Mouse (Mus musculus) urinary bladder, postnatal 25 days (tissue): ENCODE measurements around the gene Astn1.

Source experiments
- DNase-seq: peaks from one replicate; pipeline ENCODE4 v3.0.0; 2022; ENCODE audit warnings: low spot score

The Astn1 gene

DNA sequence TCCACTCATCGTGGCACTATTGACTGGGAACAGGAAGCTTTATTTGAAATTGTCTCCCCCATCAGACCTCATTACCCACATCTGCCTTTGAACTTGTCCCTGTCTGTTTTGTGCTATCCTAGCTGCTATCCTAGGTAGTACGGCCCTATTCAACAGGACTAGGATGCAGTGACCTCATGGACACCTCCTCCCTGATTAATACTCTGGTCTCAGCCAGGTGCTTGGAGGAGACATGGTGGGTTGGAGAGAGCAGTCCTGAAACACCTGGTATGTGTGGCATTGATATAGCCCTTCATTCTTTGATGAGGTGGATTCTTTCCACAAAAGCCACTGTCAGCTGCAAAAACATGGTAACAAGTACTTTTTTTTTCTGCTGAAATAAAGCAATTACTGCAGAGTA is 52.1 kb downstream of the Astn1 start:
- DNase-seq = no peak

DNA sequence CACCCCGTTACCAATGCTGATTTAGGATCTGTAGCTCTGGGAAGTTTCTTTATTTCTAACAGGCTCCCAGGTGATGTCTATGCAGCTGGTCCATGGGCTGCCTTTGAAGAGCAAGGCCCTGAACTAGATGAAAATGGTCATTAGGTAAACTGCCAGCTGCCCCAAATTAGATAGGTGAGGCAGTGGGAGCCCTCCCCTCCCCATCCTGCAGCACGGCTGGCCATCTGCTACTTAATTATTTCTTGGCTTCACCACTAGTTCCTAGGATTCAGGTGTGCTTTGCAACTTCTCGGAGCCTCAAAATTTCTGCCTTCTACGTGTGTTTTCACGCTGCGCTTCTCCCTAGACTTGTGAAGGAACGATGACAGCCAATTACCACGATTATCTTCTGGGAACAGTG is 59.4 kb downstream of the Astn1 start:
- DNase-seq = no peak

DNA sequence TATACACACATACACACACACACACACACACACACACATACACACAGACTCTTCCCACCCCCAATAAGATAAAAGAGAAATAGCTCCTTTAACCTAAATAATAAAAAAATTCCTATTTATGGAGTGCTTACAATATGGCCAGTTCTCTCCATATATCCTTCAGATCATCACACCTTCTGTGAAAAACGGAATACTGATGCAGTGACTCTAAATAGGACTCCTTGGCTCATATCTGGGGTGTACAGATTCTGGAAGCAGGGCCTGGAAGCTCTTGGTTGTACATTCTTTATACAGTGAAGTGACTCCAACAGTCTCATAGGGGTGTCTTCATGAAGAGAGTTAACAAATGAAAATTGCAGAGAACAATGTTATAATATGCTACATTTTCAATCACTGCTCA is 60.7 kb downstream of the Astn1 start:
- no peak for DNase-seq

DNA sequence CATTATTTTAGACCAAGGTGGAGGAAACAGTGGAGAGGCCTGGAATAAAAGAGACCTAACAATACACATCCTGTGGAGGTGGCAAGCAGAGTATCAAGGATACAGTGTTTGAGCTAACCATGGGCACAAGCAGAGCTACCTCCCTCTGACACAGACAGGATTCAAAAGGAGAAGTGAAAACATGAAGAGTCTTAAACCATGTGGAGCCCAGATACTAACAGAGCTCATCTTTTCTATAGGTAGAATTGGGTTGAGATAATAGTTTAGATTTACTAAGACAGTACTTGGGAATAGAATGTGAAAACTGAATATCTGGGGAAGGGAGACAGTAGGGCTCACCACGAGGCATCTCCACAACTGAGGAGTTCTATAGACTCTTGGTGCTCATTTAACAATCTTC is 84.0 kb downstream of the Astn1 start:
- DNase-seq = no peak

DNA sequence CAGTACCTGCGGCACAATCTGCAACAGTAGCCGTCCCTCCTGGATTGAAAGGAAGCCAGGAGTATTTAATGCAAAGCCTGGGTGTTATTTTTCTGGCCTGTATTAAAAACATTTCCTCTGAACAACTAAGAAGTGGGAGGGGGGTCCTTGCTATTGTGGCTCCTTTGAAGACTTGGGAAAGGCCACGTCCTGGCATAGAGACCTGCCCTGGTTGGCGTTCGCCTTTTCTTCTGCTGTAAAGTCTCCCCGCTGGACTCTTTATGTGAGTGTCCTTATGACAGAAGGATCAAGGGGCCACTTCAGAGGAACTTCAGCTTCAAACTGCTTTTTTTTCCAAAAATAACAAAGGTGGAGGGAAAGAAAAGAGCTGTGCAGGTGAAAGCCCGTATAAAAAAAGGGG is 85.9 kb downstream of the Astn1 start:
- DNase-seq = no peak

DNA sequence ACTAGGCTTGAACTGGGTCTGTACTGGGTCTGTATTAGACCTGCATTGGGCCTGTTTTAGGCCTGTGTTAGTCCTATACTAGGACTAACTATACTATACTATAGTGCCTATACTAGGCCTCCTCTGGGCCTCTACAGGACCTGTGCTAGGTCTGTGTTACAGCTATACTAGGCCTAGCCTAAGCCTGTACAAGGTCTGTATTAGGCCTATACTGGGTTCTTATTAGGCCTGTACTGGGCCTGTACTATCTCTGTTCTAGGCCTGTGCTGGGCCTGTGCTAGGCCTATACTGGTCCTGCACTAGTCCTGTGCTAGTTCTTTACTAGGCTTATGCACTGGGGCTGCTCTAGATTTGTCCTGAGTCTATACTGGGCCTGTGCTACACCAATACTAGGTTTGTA is 90.6 kb downstream of the Astn1 start:
- no peak for DNase-seq

DNA sequence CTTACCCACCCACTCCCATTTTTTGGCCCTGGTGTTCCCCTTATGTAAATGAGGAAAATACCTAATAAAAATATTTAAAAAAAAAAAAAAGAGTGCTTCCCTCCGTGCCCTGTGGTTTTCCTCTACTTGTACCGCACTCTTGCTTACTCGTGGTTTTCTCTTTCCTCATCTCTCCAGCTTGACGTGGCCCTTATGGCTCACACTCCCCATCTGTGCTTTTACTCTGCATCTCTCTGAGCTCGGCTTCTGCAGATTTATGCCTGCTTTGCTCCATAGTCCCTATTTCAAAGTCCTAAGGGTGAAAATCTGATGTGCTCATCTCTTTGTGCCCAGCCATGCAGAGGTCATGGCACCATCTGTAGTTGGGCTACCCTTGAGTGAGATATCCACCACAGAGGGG is 91.5 kb downstream of the Astn1 start:
- no peak for DNase-seq

DNA sequence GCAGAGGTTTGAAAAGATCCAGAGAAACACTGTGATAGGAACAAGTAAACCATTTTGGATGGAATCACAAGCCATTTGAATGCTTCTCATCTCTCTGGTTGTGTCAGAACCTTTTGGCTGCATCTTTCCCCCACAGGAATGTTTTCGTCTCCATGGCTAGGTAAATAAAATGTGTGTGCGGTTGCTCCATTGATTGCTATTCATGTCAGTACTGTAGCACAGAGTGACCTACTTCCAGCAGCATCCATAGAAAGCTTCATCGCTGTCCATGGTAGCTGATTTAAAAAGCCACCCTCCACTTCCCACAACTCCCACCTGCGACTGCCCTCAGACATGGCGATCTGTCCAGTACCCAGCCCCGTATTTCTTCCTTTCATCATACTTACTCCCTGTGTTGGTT is 101.9 kb downstream of the Astn1 start:
- DNase-seq = no peak

DNA sequence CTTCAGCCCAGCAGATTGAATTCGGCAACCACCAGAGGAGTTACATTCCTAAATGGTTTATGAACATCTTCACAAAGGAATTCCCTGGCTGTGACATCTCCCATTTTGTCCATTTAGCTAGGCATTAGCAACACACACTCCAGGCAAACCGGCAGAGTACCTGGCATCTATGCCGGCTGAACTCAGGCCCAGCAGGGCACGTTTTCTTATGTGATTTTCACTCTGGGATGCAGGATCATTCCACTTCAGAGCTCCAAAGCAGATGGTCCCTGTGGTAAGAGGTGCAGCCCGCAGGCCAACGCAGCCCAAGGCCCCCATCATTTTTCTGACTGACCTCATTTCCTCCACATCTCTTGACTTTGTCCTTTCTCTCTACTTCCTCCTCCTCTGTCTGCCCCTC is 103.2 kb downstream of the Astn1 start:
- DNase-seq = no peak

DNA sequence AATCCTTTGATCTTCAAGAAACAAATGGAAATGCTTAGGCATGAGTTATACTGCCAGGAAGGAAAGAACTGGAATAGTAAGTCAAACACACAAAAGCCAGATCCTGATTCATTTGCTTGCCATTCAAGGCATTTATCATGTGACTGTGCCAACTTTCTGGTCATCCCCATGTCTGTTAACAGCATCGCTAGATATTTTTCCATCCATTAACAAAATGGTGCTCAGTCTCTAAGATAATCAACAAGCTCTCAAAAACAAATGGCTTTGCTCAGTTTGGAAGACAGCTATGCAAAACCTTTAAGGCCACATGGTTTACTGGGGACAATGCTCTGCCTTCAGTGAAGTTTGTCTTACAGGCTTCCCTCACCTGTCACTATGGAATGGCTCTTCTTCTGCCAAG is 115.8 kb downstream of the Astn1 start:
- DNase-seq = no peak

DNA sequence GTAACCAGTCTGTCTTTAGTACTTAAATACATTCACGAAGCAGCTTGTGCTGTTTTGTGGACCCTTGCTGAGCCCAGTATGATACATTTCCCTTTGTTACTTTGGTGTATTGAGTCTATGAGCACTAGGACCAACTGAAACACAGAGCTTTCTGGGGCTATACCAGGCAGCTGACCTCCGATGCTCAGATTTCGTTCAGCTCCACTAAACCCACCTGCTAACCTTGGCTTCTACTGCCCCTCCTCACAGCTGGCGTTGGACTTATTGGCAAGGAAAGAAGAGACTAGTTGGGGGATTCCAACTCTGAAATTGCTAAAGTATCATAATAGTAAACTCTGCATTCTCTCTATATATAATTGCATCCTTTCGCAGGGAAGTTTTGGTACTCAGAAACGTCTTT is 118.2 kb downstream of the Astn1 start:
- DNase-seq = no peak

DNA sequence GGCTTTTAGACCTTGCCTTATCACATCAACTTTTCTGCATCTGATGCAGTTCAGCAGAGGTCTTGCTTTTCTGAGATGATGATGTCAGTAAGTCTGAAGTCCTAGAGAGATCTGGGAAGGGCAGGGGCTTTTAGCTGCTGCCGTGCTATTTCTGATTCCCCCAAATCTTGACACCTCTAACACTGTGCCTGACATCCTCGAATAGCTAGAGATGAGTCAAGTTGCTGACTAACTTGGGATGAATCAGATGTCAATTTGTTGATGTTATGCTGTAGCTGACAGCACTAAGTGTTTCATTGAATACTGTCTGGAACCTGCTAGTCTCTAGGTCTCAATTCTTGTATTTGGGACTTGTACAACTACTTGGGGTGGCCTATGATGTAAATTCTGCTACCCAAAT is 121.7 kb downstream of the Astn1 start:
- DNase-seq = no peak

DNA sequence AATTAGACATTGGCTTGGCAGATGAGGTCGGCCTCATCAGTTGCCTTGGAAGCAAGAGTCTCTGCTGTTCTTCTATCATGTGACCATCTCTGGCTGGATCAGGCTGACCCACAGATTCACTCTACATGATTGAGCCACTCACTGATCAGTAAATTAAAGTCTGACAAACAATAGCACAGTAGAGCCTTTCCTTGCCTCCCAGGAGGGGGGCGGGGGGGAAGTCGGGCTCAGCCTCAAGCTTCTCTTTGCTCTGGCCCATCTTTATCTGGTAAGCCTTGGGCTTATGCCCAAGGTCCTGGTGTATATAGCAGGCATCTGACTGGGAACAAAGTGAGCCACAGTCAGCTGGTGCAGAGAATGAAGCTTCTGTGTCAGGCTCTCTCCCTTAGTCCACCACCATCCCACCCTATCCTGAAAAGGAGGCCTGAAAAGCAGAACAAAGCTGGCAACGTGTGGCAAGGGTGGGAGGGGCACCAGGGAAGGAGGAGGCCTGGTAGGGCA is 127.5 kb downstream of the Astn1 start:
- no peak for DNase-seq

DNA sequence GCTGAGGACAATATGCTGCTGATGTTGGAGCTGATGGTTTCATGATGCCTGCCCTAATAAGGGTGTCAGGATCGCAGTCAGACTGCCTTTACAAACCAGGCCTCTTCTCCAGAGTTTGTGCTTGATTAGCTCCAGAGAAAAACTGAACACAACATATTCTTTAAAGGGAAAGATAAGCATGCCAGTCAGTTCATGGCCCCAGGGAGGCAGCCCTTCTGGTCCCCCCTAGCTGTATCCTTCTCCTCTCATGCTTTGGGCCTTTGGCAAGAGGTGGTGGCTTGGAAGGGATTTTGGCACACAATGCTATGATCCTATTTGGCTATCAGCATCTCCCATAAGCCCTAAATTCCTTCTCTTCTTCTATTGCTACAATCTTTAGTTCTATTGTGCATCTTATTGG is 128.1 kb downstream of the Astn1 start:
- DNase-seq = no peak

DNA sequence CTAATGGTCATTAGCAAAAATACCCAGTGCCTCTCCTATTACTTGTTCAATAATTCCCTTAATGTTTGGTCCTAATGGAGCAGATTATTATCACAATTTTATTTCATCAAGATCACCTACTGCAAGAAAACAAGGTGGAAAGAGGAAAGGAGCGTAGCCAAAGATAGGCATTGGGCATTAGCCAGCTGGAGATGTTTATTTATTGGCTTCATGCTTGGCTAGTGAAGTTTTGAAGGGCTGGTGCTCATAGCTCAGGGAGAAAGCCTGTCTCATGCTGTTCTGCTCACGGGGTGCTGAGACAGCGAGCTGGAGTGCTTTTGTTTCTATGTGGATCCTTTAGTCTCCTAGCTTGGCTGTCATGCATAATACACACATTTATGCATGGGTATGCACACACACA is 131.2 kb downstream of the Astn1 start:
- DNase-seq = no peak

DNA sequence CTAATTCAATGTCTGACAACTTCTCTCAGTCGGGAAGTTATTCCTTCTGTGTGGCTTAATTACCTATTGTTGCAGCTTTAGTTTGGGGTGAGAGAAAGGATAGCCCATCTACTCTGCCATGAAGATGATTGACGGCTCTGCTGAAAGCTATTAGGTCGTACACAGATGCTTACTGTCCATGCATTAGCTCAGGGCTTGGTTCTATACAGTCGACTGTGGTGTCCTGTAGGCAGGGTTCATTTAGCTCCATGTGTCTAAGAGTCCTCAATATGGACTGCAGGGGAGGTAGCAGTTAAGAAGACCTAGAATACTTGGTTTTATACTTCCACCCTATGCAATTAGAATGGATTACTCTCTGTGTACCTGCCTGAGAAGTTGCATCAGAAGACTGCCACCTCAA is 138.1 kb downstream of the Astn1 start:
- DNase-seq = no peak

DNA sequence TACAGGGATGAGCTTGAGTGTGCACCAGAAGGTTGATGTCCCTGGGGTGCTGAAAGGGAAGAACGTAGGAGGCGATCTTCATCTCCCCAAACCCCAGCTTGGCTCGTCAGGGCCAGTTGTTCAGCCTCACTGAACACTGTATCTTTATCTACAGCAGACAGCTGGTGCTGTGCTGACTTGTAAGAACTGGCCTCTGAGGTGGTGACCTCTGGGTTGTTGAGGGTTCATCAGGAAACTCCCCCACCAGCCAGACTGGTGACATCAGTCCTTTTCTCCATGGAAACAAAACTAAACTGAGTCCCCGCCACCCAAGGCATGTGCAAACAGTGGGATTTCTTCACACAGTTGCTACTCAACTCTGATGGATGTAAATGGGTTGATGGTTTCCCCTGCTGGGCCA is 138.9 kb downstream of the Astn1 start:
- DNase-seq = no peak

DNA sequence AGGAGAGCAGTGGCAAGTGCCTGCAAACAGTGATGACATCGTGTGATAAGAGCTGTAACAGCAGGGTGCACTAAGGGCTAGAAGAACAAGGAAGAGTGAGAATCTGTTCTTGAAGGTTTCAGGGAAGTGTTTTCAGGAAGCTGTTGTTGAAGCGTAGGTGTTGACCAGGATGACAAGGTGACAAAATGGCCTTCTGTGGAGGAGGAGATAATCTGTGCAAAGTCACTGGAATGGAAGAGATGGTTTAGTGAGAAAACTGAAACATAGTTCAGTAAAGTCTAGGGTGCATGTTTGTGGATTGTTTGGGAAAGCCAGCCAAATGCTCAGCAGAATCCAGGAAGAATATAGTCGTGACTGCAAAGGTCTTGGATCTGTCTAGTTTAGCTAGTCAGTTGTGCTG is 145.5 kb downstream of the Astn1 start:
- no peak for DNase-seq

DNA sequence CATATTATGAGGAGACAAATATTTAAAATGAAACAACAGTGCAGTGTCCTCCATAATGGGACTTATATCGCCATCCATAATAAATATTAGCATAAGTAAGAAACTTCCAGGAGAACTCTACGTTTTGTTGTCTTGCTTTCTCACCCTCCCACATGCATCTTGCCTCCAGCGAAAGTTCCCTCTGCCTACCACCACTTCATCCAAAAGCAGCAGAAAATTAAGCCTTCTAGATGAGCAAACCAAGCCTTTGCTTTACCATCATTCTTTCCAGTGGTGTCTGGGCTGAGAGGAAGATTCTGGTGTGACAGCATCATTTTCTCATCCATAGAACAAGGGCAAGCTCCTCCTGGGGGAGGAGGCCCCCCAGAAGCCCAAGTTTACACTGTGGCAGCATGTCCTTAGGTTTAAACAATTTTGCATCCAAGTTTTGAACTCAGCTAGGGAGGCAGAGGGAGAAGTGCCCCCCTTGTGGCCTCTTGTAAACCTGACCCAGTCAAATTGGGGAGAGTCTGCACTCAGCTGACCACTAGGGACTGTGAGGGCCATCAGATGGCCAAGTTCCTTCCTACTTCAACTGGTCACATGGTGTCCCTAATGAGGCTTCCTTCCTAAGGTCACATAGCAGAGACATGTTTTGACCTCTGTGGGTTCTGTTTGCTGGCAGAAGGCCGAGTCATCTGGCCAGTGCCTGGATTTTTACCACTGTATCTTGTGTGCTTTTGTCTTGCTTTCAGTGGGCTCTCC is 147.2 kb downstream of the Astn1 start:
- DNase-seq = no peak

DNA sequence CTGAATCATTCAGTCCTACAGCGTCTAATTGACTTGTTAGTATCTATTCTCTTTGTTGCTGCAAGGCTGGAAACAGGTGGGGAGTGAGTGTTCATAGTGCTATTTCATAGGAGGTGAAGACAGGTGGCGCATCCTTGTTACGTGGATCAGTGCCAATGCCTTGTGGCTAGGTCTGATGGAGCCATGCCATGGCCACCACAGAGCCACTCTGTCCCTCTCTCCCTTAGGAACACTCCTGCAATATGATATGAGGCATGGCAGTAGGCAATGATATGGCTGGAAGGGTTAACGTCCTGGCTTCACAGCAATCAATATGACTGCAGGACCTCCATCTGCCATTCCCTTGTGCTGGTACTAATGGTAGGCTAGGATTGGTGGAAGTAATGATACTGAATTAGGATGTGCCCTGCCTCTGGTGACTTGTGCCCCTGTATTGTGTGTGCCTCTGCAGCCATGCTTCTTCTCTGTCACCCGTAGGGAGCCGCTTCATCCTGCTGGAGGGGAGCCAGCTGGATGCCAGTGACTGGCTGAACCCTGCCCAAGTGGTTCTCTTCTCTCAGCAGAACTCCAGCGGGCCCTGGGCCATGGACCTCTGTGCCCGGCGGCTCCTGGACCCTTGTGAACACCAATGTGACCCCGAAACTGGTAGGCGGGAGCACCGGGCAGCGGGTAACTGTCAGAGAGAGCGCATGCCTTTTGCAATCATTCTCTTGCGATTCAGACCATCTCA is 148.6 kb downstream of the Astn1 start:
- no peak for DNase-seq

DNA sequence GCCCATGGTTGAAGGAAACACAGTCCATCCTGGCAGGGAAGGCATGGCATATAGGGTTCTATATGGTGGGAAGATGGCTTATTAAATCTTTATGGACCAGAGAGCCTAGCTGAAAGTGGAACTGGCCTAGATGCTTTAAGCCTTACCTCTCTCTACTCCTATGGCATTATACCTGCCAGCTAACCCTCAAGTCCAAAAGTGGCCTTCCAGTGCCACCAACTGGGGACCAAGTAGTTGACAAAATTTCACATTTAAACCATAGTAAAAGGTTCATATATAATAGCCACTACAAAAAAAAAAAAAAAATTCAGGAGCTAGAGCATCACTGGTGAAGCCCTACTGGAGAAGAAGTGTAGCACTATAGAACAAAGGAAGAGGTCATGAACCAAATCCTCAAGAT is 150.0 kb downstream of the Astn1 start:
- DNase-seq = no peak

DNA sequence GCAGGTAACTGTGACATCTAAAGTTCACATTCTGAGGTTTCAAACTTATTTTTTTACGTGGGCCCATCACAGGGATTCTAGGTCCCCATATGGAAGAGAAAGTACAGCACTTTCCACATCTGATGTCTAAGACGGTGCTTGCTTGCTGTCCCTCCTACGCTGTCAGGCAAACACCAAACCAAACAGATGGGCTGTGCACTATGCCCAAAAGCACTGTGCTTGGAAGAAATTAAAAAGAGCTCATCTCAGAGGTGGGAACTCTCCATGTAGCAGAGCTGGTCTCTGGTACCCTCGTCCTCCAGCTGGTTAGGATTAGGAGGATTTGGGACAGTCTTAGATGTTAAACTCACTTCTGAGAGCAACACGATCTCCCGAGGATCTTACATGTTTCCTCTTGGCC is 150.6 kb downstream of the Astn1 start:
- DNase-seq = no peak

DNA sequence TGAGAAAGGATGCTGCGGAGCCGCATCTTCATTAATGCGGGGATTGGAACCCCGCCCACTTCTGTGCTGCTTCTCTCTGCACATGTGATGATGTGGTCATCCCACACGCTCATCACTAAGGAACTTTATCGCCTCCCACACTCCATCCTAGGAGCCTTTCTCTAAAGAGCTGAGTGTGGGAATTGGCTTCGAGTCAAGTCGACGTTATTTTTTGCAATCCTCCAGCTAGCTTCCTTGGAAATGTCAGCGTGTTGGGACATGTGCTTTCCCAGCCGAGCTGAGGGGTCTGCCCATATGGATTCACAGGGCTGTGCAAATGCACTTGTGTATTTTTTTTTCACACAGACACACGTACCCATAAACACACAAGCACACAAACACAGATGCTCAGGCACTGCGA is 151.5 kb downstream of the Astn1 start:
- no peak for DNase-seq

DNA sequence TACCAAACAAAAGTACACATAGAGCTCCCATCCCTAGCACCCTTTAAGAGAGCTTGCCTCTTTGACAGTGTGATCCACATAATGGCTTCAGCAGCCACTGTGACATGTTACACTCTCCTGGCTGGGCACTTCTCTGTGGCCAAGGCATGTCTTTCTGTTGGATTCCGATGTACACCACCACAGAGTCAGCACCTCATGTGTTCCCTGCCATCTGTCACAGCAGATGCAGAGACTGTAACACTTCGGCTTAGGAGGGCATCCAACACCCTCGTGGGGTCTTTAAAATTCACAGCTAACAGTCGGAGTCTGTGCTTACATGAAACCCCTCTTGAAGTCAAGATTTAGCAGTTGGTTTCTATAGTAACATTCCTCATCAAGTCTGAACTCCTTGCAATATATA is 154.5 kb downstream of the Astn1 start:
- no peak for DNase-seq
